Mouse (Mus musculus) kidney, adult 2 months (tissue): ENCODE measurements around the gene Asxl2. TPM values are rescaled to one million over a fixed set of nuclear protein-coding genes. Genes with fewer than 3 reads are reported as not detected.
A peak's percentile ranks its signal among the peaks of the same experiment; 100 is the strongest.

ENCODE experiments used
- DNase-seq: peaks from one replicate; pipeline ENCODE4 v3.0.0; 2021
- H3K27ac ChIP-seq: fragments of 200-500 bp; 2 replicates; pipeline ENCODE4 v1.5.1; 2012; ENCODE audit warnings: low read depth, low read length, control low read depth, inconsistent platforms; ENCODE audit not compliant: insufficient read depth
- H3K27me3 ChIP-seq: fragments of 200-500 bp; replicated peaks from 2 replicates; pipeline ENCODE4 v1.6.1; 2012; ENCODE audit warnings: mild to moderate bottlenecking, moderate library complexity, low read length, inconsistent platforms; ENCODE audit not compliant: control insufficient read depth, insufficient read depth
- H3K36me3 ChIP-seq: fragments of 200-500 bp; 2 replicates; pipeline ENCODE4 v1.6.1; 2012; ENCODE audit warnings: mild to moderate bottlenecking, moderate library complexity, low read length, inconsistent platforms; ENCODE audit not compliant: control insufficient read depth, insufficient read depth
- H3K4me1 ChIP-seq: fragments of 200-500 bp; 2 replicates; pipeline ENCODE4 v1.6.1; 2011; ENCODE audit warnings: low read length; ENCODE audit not compliant: control insufficient read depth, insufficient read depth
- H3K4me3 ChIP-seq: fragments of 200-500 bp; 2 replicates; pipeline ENCODE4 v1.5.1; 2011; ENCODE audit warnings: mild to moderate bottlenecking, low read depth, low read length, control low read depth; ENCODE audit not compliant: insufficient read depth
- CTCF ChIP-seq: fragments of 200-500 bp; conservative IDR thresholded peaks from 2 replicates; pipeline ENCODE4 v1.5.1; 2011; ENCODE audit warnings: low read depth, mild to moderate bottlenecking, control low read depth, low read length, moderate library complexity, mixed read lengths; ENCODE audit not compliant: insufficient read depth, insufficient read length
- POLR2A ChIP-seq: fragments of 200-500 bp; IDR thresholded peaks from one replicate; pipeline ENCODE4 v1.6.1; 2011; ENCODE audit warnings: low read depth, low read length, control low read depth
- WGBS: fragments of 180-500 bp; shearing (Covaris S2); methylation state at CpG from one replicate; pipeline ENCODE4 v1.1.7; 2018; 5-methylcytosine and 5-hydroxymethylcytosine counted together
- polyA plus RNA-seq: library from polyadenylated mRNA; depleted of rRNA; stranded (reverse); fragments of >200 nt; gene quantifications from 2 replicates; pipeline ENCODE4 v1.2.3, GENCODE M21; 2012; rRNA removed

The Asxl2 gene
- polyA plus RNA-seq, 1 experiment: 8.2 TPM

- no peaks in the 10 kb centered on the region for H3K36me3 ChIP-seq
- H3K4me3 ChIP-seq: no peak overlapping the region
- 68% methylated on average over 6 of the region's 6 CpGs for WGBS
- H3K27me3 ChIP-seq: no peaks in the 10 kb centered on the region
- no peaks in the 10 kb centered on the region for H3K4me1 ChIP-seq
- no peak for DNase-seq
- H3K27ac ChIP-seq: no peak overlapping the region
- TF ChIP-seq CTCF (no peak), POLR2A (no peak)
Observed at GRCm38 (mm10) chr12:3546781-3547180, 120.1 kb downstream of the Asxl2 start.

GRCm38 (mm10) chr12:3547506-3547905 lies 120.8 kb downstream of the Asxl2 start:
- Histone ChIP-seq H3K4me1 (no peaks in the 10 kb centered on the region), H3K36me3 (no peaks in the 10 kb centered on the region), H3K4me3 (no peak overlapping the region), H3K27me3 (no peaks in the 10 kb centered on the region), H3K27ac (no peak overlapping the region)
- no peak for DNase-seq
- 62% methylated on average over 4 of the region's 4 CpGs for WGBS
- TF ChIP-seq POLR2A: no peak
- no peak for TF ChIP-seq CTCF

- Histone ChIP-seq H3K27ac (no peak overlapping the region), H3K4me3 (no peak overlapping the region), H3K4me1 (no peaks in the 10 kb centered on the region), H3K27me3 (no peaks in the 10 kb centered on the region), H3K36me3 (no peaks in the 10 kb centered on the region)
- peak; percentile 37 for DNase-seq
- WGBS: 58% methylated on average over 3 of the region's 3 CpGs
- TF ChIP-seq CTCF: no peak
- no peak for TF ChIP-seq POLR2A
Observed at GRCm38 (mm10) chr12:3547911-3548310, 121.3 kb downstream of the Asxl2 start.

GRCm38 (mm10) chr12:3548582-3549211 lies 122.0 kb downstream of the Asxl2 start:
- Histone ChIP-seq H3K4me3 (no peak overlapping the region), H3K36me3 (no peaks in the 10 kb centered on the region), H3K4me1 (no peaks in the 10 kb centered on the region), H3K27ac (no peak overlapping the region), H3K27me3 (no peaks in the 10 kb centered on the region)
- no peak for TF ChIP-seq CTCF
- TF ChIP-seq POLR2A: no peak
- no peak for DNase-seq
- WGBS: 68% methylated on average over 5 of the region's 5 CpGs

GRCm38 (mm10) chr12:3550280-3550679 lies 123.6 kb downstream of the Asxl2 start:
- Histone ChIP-seq H3K36me3 (no peaks in the 10 kb centered on the region), H3K4me1 (no peaks in the 10 kb centered on the region), H3K27ac (no peak overlapping the region), H3K27me3 (no peaks in the 10 kb centered on the region), H3K4me3 (no peak overlapping the region)
- TF ChIP-seq POLR2A (no peak), CTCF (0 out of 2 replicates have a peak, but pooled peaks have one; percentile 8)
- WGBS: 24% methylated on average over 13 of the region's 13 CpGs
- no peak for DNase-seq

Other genes starting within 250 kb of the Asxl2 start
- 30.5 and 34.5 TPM in 2 replicates for gene Rab10, start 116.9 kb upstream of the Asxl2 start, polyA plus RNA-seq
- 5.7 and 7.2 TPM in 2 replicates for gene Kif3c, start 61.7 kb upstream of the Asxl2 start, polyA plus RNA-seq
- gene Dtnb, start 145.5 kb downstream of the Asxl2 start, polyA plus RNA-seq: 60.5 and 68.0 TPM in 2 replicates